Comparison of ENCODE assay signal across 9 mouse cellular contexts in genomic region chr12:77852595-77853577, GRCm38 (mm10).
DNase-seq lines count a peak whose midpoint lies in the region; ATAC-seq and TF ChIP-seq lines count a peak whose summit lies in the region.
"Had no signal": no experiment of that assay in that cellular context is flagged by ENCODE, and none has a peak within 500 bp of the region (broad histone marks: within the 10 kb centered on the region; RNA-seq: fewer than 3 reads in every experiment).

No protein-coding gene starts in this region.

- H3K9ac ChIP-seq in lung, embryonic 14.5 days, result no peak overlapping the region
- no peak overlapping the region for H3K9ac ChIP-seq in hindbrain, embryonic 15.5 days

- H3K4me1 ChIP-seq in lung, embryonic 14.5 days (ENCODE audit: insufficient read depth), result no peaks in the 10 kb centered on the region
- H3K4me1 ChIP-seq in hindbrain, embryonic 15.5 days (replicated peaks), result peaks cover 26% of the 10 kb centered on the region

- no peaks in the 10 kb centered on the region for H3K36me3 ChIP-seq in lung, embryonic 14.5 days (ENCODE audit: insufficient read depth)
- H3K36me3 ChIP-seq in hindbrain, embryonic 15.5 days, result no peaks in the 10 kb centered on the region

- no peak for TF ChIP-seq CTCF in lung, embryonic 14.5 days (IDR thresholded peaks at IDR 0.05; ENCODE audit: low read depth)

- H3K9me3 ChIP-seq in lung, embryonic 14.5 days (ENCODE audit: low read depth, low read length), result no peaks in the 10 kb centered on the region
- no peaks in the 10 kb centered on the region for H3K9me3 ChIP-seq in hindbrain, embryonic 15.5 days

- DNase-seq in cerebellum, postnatal 10 days, result peak; percentile 66 to 72
- DNase-seq in cerebellum, postnatal 25 days, result no peak
- peak; percentile 56 for DNase-seq in lung, embryonic 14.5 days
- DNase-seq in lung, postnatal 10 days, result no peak
- peak; percentile 20 for DNase-seq in yolk sac, embryonic 10.5 days (ENCODE audit: low spot score)
- DNase-seq in natural killer cell, adult 2 months (ENCODE audit: low spot score in 2 of 2), result no peak
- DNase-seq in gastrocnemius, postnatal 36 days, result no peak
- DNase-seq: lung, postnatal 36 days had no signal

- no peak overlapping the region for H3K27ac ChIP-seq in lung, embryonic 14.5 days (ENCODE audit: low read depth)
- H3K27ac ChIP-seq in hindbrain, embryonic 15.5 days (replicated peaks), result no peak overlapping the region

- H3K4me3 ChIP-seq in lung, embryonic 14.5 days (ENCODE audit: low read depth, low read length), result no peak overlapping the region
- H3K4me3 ChIP-seq in hindbrain, embryonic 15.5 days, result no peak overlapping the region

- peak; percentile 77 for ATAC-seq in lung, embryonic 14.5 days (ENCODE audit: insufficient read depth)
- ATAC-seq in hindbrain, embryonic 15.5 days (ENCODE audit: low FRiP score, low read depth), result peak; percentile 51; the same call in 1 of the 2 replicates

- intact Hi-C loops in gastrocnemius, postnatal 36 days (cut with DNase I), result no loop called here

- no peaks in the 10 kb centered on the region for H3K27me3 ChIP-seq in lung, embryonic 14.5 days (ENCODE audit: insufficient read depth, low read length)
- H3K27me3 ChIP-seq in hindbrain, embryonic 15.5 days, result no peaks in the 10 kb centered on the region

- 26% methylated on average over 9 of the region's 9 CpGs for WGBS in lung, embryonic 14.5 days
- 15% methylated on average over 9 of the region's 9 CpGs for WGBS in hindbrain, embryonic 15.5 days

- no peak overlapping the region for H3K4me2 ChIP-seq in lung, embryonic 14.5 days
- H3K4me2 ChIP-seq in hindbrain, embryonic 15.5 days, result no peak overlapping the region

Comparison
In these comparisons a context has a peak if more than half of its experiments do, and no peak if none do; other contexts are left out.
1. DNase-seq: peak in cerebellum, postnatal 10 days (2 of 2), lung, embryonic 14.5 days (single experiment) and yolk sac, embryonic 10.5 days (single experiment); none in cerebellum, postnatal 25 days (0 of 2), lung, postnatal 10 days (single experiment), natural killer cell, adult 2 months (0 of 2) and gastrocnemius, postnatal 36 days (0 of 2).